Mouse (Mus musculus): ENCODE measurements around the gene Cers2. TPM values are rescaled to one million over a fixed set of nuclear protein-coding genes. Genes with fewer than 3 reads are reported as not detected.
A peak's percentile ranks its signal among the peaks of the same experiment; 100 is the strongest.

Gene Cers2
- total RNA-seq, 2 experiments from 2014 or later, result 37.4 to 42.2 TPM

GRCm38 (mm10) chr3:95290156-95290555, 24.4 kb upstream of the Cers2 start:
- no peak for TF ChIP-seq CTCF (IDR thresholded peaks at IDR 0.05)
- Histone ChIP-seq H3K27ac (no peak overlapping the region), H3K4me3 (no peak overlapping the region)
- DNase-seq (ENCODE audit: extremely low spot score in 1 of 2, low spot score in 2 of 2), result no peak
- intact Hi-C loops (cut with DNase I), result no loop called here

- TF ChIP-seq CTCF (IDR thresholded peaks at IDR 0.05), result no peak
- intact Hi-C loops (cut with DNase I), result no loop called here
- no peak overlapping the region for H3K4me3 ChIP-seq
- H3K27ac ChIP-seq, result no peak overlapping the region
- no peak for DNase-seq (ENCODE audit: extremely low spot score in 1 of 2, low spot score in 2 of 2)
Measured at GRCm38 (mm10) chr3:95291041-95291440, 23.6 kb upstream of the Cers2 start.

GRCm38 (mm10) chr3:95292899-95293298, 21.7 kb upstream of the Cers2 start:
- 0 out of 2 replicates have a peak overlapping the region, but pooled peaks have one; percentile 36 for H3K27ac ChIP-seq
- DNase-seq (ENCODE audit: extremely low spot score in 1 of 2, low spot score in 2 of 2), result no peak
- no peak overlapping the region for H3K4me3 ChIP-seq
- no peak for TF ChIP-seq CTCF (IDR thresholded peaks at IDR 0.05)
- intact Hi-C loops (cut with DNase I), result no loop called here

DNA sequence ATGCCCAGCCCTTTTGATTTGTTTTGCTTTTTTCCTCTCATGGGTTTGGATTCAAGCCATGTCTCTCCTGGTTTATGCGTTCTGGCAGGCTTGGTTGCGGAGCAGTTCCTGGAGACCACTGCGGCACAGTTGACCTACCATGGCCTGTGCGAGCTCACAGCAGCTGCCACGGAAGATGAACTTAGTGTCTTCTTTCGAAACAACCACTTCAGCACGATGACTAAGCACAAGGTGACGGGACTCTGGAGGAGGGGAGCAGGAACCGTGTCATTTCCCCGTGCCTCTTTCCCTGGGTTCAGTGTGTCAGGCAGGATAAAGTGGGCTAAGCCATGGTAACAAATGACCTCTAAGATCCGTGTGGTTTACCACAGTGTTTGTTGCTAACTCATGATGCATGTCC, 21.1 kb upstream of the Cers2 start:
- no peak overlapping the region for H3K4me3 ChIP-seq
- no peak overlapping the region for H3K27ac ChIP-seq
- DNase-seq (ENCODE audit: extremely low spot score in 1 of 2, low spot score in 2 of 2), result no peak
- TF ChIP-seq CTCF (IDR thresholded peaks at IDR 0.05), result no peak
- intact Hi-C loops (cut with DNase I), result no loop called here

GRCm38 (mm10) chr3:95294316-95294715, 20.3 kb upstream of the Cers2 start:
- TF ChIP-seq CTCF (IDR thresholded peaks at IDR 0.05), result no peak
- Histone ChIP-seq H3K27ac (no peak overlapping the region), H3K4me3 (no peak overlapping the region)
- no peak for DNase-seq (ENCODE audit: extremely low spot score in 1 of 2, low spot score in 2 of 2)
- intact Hi-C loops (cut with DNase I), result no loop called here

GRCm38 (mm10) chr3:95294718-95295117, 19.9 kb upstream of the Cers2 start:
- intact Hi-C loops (cut with DNase I), result no loop called here
- Histone ChIP-seq H3K4me3 (no peak overlapping the region), H3K27ac (no peak overlapping the region)
- no peak for TF ChIP-seq CTCF (IDR thresholded peaks at IDR 0.05)
- DNase-seq (ENCODE audit: extremely low spot score in 1 of 2, low spot score in 2 of 2), result no peak

- no peak for DNase-seq (ENCODE audit: extremely low spot score in 1 of 2, low spot score in 2 of 2)
- no peak overlapping the region for H3K27ac ChIP-seq
- intact Hi-C loops (cut with DNase I), result no loop called here
- no peak overlapping the region for H3K4me3 ChIP-seq
- TF ChIP-seq CTCF (IDR thresholded peaks at IDR 0.05), result no peak
Measured at GRCm38 (mm10) chr3:95295321-95296102, 19.1 kb upstream of the Cers2 start.

GRCm38 (mm10) chr3:95296103-95296469, 18.5 kb upstream of the Cers2 start:
- DNase-seq (ENCODE audit: extremely low spot score in 1 of 2, low spot score in 2 of 2), result peak in 1 of 2 experiments; percentile 35
- Histone ChIP-seq H3K4me3 (no peak overlapping the region), H3K27ac (no peak overlapping the region)
- intact Hi-C loops (cut with DNase I), result no loop called here
- peak; percentile 74 for TF ChIP-seq CTCF (IDR thresholded peaks at IDR 0.05)

GRCm38 (mm10) chr3:95298018-95298417, 16.6 kb upstream of the Cers2 start:
- intact Hi-C loops (cut with DNase I), result no loop called here

GRCm38 (mm10) chr3:95301204-95301796, 13.3 kb upstream of the Cers2 start:
- Histone ChIP-seq H3K27ac (no peak overlapping the region), H3K4me3 (no peak overlapping the region)
- intact Hi-C loops (cut with DNase I), result no loop called here
- no peak for DNase-seq (ENCODE audit: extremely low spot score in 1 of 2, low spot score in 2 of 2)
- TF ChIP-seq CTCF (IDR thresholded peaks at IDR 0.05), result no peak

More at GRCm38 (mm10) chr3:95298018-95298417, 16.6 kb upstream of the Cers2 start:
- H3K27ac ChIP-seq, result no peak overlapping the region
- no peak overlapping the region for H3K4me3 ChIP-seq
- DNase-seq (ENCODE audit: extremely low spot score in 1 of 2, low spot score in 2 of 2), result no peak
- TF ChIP-seq CTCF (IDR thresholded peaks at IDR 0.05), result no peak

GRCm38 (mm10) chr3:95306244-95306643, 8.3 kb upstream of the Cers2 start:
- intact Hi-C loops (cut with DNase I), result no loop called here
- TF ChIP-seq CTCF (IDR thresholded peaks at IDR 0.05), result no peak
- DNase-seq (ENCODE audit: extremely low spot score in 1 of 2, low spot score in 2 of 2), result no peak

DNA sequence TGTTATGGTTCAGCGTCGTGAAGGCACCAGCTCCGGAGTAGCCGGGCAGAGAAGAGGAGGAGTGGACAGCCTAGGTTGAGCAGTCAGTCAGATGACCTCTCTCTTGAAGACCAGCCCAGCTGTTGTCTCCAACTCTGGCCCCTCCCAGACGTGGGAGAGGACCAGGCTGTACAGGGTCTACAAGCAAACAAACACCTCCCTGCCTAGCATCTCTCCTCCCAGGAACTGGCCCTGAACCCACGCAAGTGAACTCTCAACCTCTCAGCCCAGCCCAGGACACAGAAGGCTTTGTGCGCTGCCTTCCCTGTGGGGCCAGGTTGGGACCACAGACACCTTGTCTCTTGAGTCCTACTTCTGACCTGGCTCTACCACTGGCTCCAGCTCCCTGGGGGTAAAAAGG, 7.5 kb upstream of the Cers2 start, which contains the start of gene Anxa9:
Anxa9 (minus strand) TSS at position 77 of the 400 bp plus-strand sequence.
- intact Hi-C loops (cut with DNase I), result no loop called here
- no peak for TF ChIP-seq CTCF (IDR thresholded peaks at IDR 0.05)
- Histone ChIP-seq H3K4me3 (no peak within 1 kb of the TSS), H3K27ac (no peak within 1 kb of the TSS)
- DNase-seq (ENCODE audit: extremely low spot score in 1 of 2, low spot score in 2 of 2), result no peak

More at GRCm38 (mm10) chr3:95306244-95306643, 8.3 kb upstream of the Cers2 start:
- Histone ChIP-seq H3K27ac (no peak overlapping the region), H3K4me3 (no peak overlapping the region)
